Mouse (Mus musculus): ENCODE data around the gene F5. TPM values are rescaled to one million over a fixed set of nuclear protein-coding genes. Genes with fewer than 3 reads are reported as not detected.

The F5 gene
- polyA plus RNA-seq, 1 experiment from 2014 or later: 0.27 TPM

DNA sequence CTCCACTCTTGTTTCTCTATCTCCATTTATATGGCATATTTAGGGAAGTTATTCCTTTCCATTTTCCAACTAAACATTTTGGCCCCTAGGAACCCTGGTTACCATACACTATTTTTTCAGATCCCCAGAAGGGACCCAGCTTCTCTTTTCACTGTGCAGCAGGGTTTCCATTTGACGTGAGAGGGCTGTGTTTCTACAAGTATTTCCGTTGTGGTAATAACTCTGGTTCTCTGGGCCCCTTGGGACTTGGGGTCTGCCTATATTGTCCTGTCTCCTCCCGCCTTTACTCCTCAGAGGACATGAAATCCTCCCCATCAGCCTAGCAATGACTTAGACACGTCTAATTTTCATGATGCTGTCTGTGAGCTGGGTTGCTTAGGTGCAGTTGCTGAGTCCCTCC is 12.2 kb upstream of the F5 start:
- no peaks in the 10 kb centered on the region for H3K27me3 ChIP-seq (ENCODE audit: control insufficient read depth, insufficient read depth, low read length)

GRCm38 (mm10) chr1:164149083-164149482 is 2.6 kb upstream of the F5 start:
- no peaks in the 10 kb centered on the region for H3K27me3 ChIP-seq (ENCODE audit: control insufficient read depth, insufficient read depth, low read length)
- H3K4me2 ChIP-seq (replicated peaks; ENCODE audit: low read depth, low read length): no peak overlapping the region
- H3K4me3 ChIP-seq (ENCODE audit: low read length): no peak overlapping the region
- no peaks in the 10 kb centered on the region for H3K9me3 ChIP-seq (ENCODE audit: control insufficient read depth, low read length)
- ATAC-seq (ENCODE audit: low FRiP score, low TSS enrichment): no peak
- H3K4me1 ChIP-seq (ENCODE audit: control insufficient read depth, insufficient read depth, low read length): no peaks in the 10 kb centered on the region
- no peak overlapping the region for H3K9ac ChIP-seq (ENCODE audit: low read depth, low read length)
- 100% methylated on average over 7 of the region's 7 CpGs for WGBS
- no peak overlapping the region for H3K27ac ChIP-seq (ENCODE audit: low read depth, low read length)
- H3K36me3 ChIP-seq (ENCODE audit: control insufficient read depth, insufficient read depth, low read length): no peaks in the 10 kb centered on the region

More for the DNA sequence above, 12.2 kb upstream of the F5 start:
- no peak for ATAC-seq (ENCODE audit: low FRiP score, low TSS enrichment)
- no peaks in the 10 kb centered on the region for H3K9me3 ChIP-seq (ENCODE audit: control insufficient read depth, low read length)
- no peaks in the 10 kb centered on the region for H3K4me1 ChIP-seq (ENCODE audit: control insufficient read depth, insufficient read depth, low read length)
- H3K4me2 ChIP-seq (replicated peaks; ENCODE audit: low read depth, low read length): no peak overlapping the region
- no peak overlapping the region for H3K4me3 ChIP-seq (ENCODE audit: low read length)
- no peak overlapping the region for H3K9ac ChIP-seq (ENCODE audit: low read depth, low read length)
- no peak overlapping the region for H3K27ac ChIP-seq (ENCODE audit: low read depth, low read length)
- H3K36me3 ChIP-seq (ENCODE audit: control insufficient read depth, insufficient read depth, low read length): no peaks in the 10 kb centered on the region
- 62% methylated on average over 4 of the region's 4 CpGs for WGBS

DNA sequence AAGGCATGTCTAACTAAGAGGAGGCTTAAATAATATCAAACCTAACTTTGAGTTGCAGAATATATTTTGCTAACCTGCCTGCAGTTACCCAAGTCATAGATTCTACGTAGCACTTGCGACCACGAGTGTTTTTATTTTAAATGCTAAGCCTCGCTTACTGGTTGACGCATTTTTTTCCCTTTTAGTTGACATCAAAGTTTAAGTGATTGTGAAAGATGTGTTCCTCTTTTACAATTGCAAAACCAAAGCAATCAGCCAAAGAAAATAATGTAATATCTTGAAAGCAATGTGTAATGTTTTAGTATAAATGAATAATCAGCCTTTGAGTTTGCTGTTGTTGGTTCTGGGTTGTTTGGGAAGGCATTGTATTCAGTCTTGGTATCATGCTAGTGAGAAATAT is 1.2 kb downstream of the F5 start:
- no peak overlapping the region for H3K27ac ChIP-seq (ENCODE audit: low read depth, low read length)
- no peak overlapping the region for H3K4me2 ChIP-seq (replicated peaks; ENCODE audit: low read depth, low read length)
- no peak overlapping the region for H3K4me3 ChIP-seq (ENCODE audit: low read length)
- H3K4me1 ChIP-seq (ENCODE audit: control insufficient read depth, insufficient read depth, low read length): no peaks in the 10 kb centered on the region
- no peaks in the 10 kb centered on the region for H3K36me3 ChIP-seq (ENCODE audit: control insufficient read depth, insufficient read depth, low read length)
- no peaks in the 10 kb centered on the region for H3K27me3 ChIP-seq (ENCODE audit: control insufficient read depth, insufficient read depth, low read length)
- no peak for ATAC-seq (ENCODE audit: low FRiP score, low TSS enrichment)
- no peaks in the 10 kb centered on the region for H3K9me3 ChIP-seq (ENCODE audit: control insufficient read depth, low read length)
- 93% methylated on average over 5 of the region's 5 CpGs for WGBS
- H3K9ac ChIP-seq (ENCODE audit: low read depth, low read length): no peak overlapping the region

- ATAC-seq (ENCODE audit: low FRiP score, low TSS enrichment): no peak
- Histone ChIP-seq H3K4me3 (ENCODE audit: low read length) (no peak overlapping the region), H3K4me2 (replicated peaks; ENCODE audit: low read depth, low read length) (no peak overlapping the region), H3K27me3 (ENCODE audit: control insufficient read depth, insufficient read depth, low read length) (no peaks in the 10 kb centered on the region), H3K4me1 (ENCODE audit: control insufficient read depth, insufficient read depth, low read length) (no peaks in the 10 kb centered on the region), H3K36me3 (ENCODE audit: control insufficient read depth, insufficient read depth, low read length) (no peaks in the 10 kb centered on the region), H3K9ac (ENCODE audit: low read depth, low read length) (no peak overlapping the region), H3K9me3 (ENCODE audit: control insufficient read depth, low read length) (no peaks in the 10 kb centered on the region), H3K27ac (ENCODE audit: low read depth, low read length) (no peak overlapping the region)
- WGBS: 92% methylated on average over 3 of the region's 3 CpGs
Measured at GRCm38 (mm10) chr1:164154983-164155382, 3.3 kb downstream of the F5 start.

- Histone ChIP-seq H3K9me3 (ENCODE audit: control insufficient read depth, low read length) (no peaks in the 10 kb centered on the region), H3K9ac (ENCODE audit: low read depth, low read length) (no peak overlapping the region), H3K4me3 (ENCODE audit: low read length) (no peak overlapping the region), H3K27ac (ENCODE audit: low read depth, low read length) (no peak overlapping the region), H3K27me3 (ENCODE audit: control insufficient read depth, insufficient read depth, low read length) (no peaks in the 10 kb centered on the region), H3K4me2 (replicated peaks; ENCODE audit: low read depth, low read length) (no peak overlapping the region), H3K4me1 (ENCODE audit: control insufficient read depth, insufficient read depth, low read length) (no peaks in the 10 kb centered on the region), H3K36me3 (ENCODE audit: control insufficient read depth, insufficient read depth, low read length) (no peaks in the 10 kb centered on the region)
- ATAC-seq (ENCODE audit: low FRiP score, low TSS enrichment): no peak
- 54% methylated on average over 4 of the region's 4 CpGs for WGBS
Measured at GRCm38 (mm10) chr1:164158571-164158970, 6.9 kb downstream of the F5 start.

- H3K9ac ChIP-seq (ENCODE audit: low read depth, low read length): no peak overlapping the region
- 84% methylated on average over 2 of the region's 2 CpGs for WGBS
- no peaks in the 10 kb centered on the region for H3K9me3 ChIP-seq (ENCODE audit: control insufficient read depth, low read length)
- H3K4me2 ChIP-seq (replicated peaks; ENCODE audit: low read depth, low read length): no peak overlapping the region
- no peak overlapping the region for H3K27ac ChIP-seq (ENCODE audit: low read depth, low read length)
- H3K4me1 ChIP-seq (ENCODE audit: control insufficient read depth, insufficient read depth, low read length): no peaks in the 10 kb centered on the region
- H3K36me3 ChIP-seq (ENCODE audit: control insufficient read depth, insufficient read depth, low read length): no peaks in the 10 kb centered on the region
- no peaks in the 10 kb centered on the region for H3K27me3 ChIP-seq (ENCODE audit: control insufficient read depth, insufficient read depth, low read length)
- H3K4me3 ChIP-seq (ENCODE audit: low read length): no peak overlapping the region
- no peak for ATAC-seq (ENCODE audit: low FRiP score, low TSS enrichment)
Measured at GRCm38 (mm10) chr1:164159781-164160180, 8.1 kb downstream of the F5 start.

DNA sequence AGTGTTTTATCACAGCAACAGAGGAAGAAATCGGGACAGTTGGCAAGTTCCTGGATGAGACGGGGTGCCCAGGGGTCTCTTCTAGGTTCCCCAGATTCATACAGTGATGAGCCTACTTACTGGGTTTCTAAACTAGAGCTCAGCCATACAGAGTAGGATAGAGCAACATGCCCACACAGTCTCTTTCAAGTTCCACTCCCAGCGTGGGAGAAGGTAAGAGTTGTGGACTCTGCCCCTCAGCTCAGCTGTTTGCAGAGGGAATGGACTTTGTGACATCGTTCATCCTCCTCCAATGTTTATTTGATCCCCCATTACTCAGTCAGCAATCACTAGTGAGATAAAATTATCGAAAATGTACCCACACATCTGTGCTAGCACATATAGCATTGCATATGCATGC is 11.1 kb downstream of the F5 start:
- H3K4me3 ChIP-seq (ENCODE audit: low read length): no peak overlapping the region
- H3K4me1 ChIP-seq (ENCODE audit: control insufficient read depth, insufficient read depth, low read length): no peaks in the 10 kb centered on the region
- 78% methylated on average over 5 of the region's 5 CpGs for WGBS
- no peak for ATAC-seq (ENCODE audit: low FRiP score, low TSS enrichment)
- no peaks in the 10 kb centered on the region for H3K27me3 ChIP-seq (ENCODE audit: control insufficient read depth, insufficient read depth, low read length)
- H3K27ac ChIP-seq (ENCODE audit: low read depth, low read length): no peak overlapping the region
- H3K9me3 ChIP-seq (ENCODE audit: control insufficient read depth, low read length): no peaks in the 10 kb centered on the region
- no peak overlapping the region for H3K4me2 ChIP-seq (replicated peaks; ENCODE audit: low read depth, low read length)
- H3K9ac ChIP-seq (ENCODE audit: low read depth, low read length): no peak overlapping the region
- no peaks in the 10 kb centered on the region for H3K36me3 ChIP-seq (ENCODE audit: control insufficient read depth, insufficient read depth, low read length)

- no peak overlapping the region for H3K4me2 ChIP-seq (replicated peaks; ENCODE audit: low read depth, low read length)
- ATAC-seq (ENCODE audit: low FRiP score, low TSS enrichment): no peak
- 74% methylated on average over 4 of the region's 4 CpGs for WGBS
- H3K36me3 ChIP-seq (ENCODE audit: control insufficient read depth, insufficient read depth, low read length): no peaks in the 10 kb centered on the region
- no peak overlapping the region for H3K4me3 ChIP-seq (ENCODE audit: low read length)
- H3K9me3 ChIP-seq (ENCODE audit: control insufficient read depth, low read length): no peaks in the 10 kb centered on the region
- no peak overlapping the region for H3K9ac ChIP-seq (ENCODE audit: low read depth, low read length)
- no peaks in the 10 kb centered on the region for H3K4me1 ChIP-seq (ENCODE audit: control insufficient read depth, insufficient read depth, low read length)
- H3K27ac ChIP-seq (ENCODE audit: low read depth, low read length): no peak overlapping the region
- no peaks in the 10 kb centered on the region for H3K27me3 ChIP-seq (ENCODE audit: control insufficient read depth, insufficient read depth, low read length)
Measured at GRCm38 (mm10) chr1:164168818-164169217, 17.2 kb downstream of the F5 start.

DNA sequence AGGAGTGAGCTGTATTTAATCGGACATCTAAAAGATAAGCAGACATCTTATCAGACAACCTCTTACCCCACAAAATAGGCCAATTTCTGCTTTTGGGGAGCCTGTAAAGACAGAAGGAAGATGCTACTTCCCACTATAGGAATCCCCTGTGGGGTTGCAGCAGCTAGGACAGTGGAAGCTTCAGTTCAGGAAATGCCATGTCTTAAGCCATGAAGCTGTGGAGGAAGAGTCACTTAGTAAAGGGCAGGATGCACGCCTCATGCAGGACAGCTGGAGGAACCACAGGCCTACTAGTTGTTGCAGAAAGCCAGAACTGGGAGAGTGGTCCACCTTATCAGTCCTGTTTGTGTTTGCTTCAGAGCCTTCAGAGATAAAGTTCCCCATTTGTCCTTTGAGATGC is 18.8 kb downstream of the F5 start:
- Histone ChIP-seq H3K27me3 (ENCODE audit: control insufficient read depth, insufficient read depth, low read length) (no peaks in the 10 kb centered on the region), H3K27ac (ENCODE audit: low read depth, low read length) (no peak overlapping the region), H3K36me3 (ENCODE audit: control insufficient read depth, insufficient read depth, low read length) (no peaks in the 10 kb centered on the region), H3K4me2 (replicated peaks; ENCODE audit: low read depth, low read length) (no peak overlapping the region), H3K4me1 (ENCODE audit: control insufficient read depth, insufficient read depth, low read length) (no peaks in the 10 kb centered on the region), H3K9ac (ENCODE audit: low read depth, low read length) (no peak overlapping the region), H3K9me3 (ENCODE audit: control insufficient read depth, low read length) (no peaks in the 10 kb centered on the region), H3K4me3 (ENCODE audit: low read length) (no peak overlapping the region)
- ATAC-seq (ENCODE audit: low FRiP score, low TSS enrichment): no peak
- 90% methylated on average over 2 of the region's 2 CpGs for WGBS

DNA sequence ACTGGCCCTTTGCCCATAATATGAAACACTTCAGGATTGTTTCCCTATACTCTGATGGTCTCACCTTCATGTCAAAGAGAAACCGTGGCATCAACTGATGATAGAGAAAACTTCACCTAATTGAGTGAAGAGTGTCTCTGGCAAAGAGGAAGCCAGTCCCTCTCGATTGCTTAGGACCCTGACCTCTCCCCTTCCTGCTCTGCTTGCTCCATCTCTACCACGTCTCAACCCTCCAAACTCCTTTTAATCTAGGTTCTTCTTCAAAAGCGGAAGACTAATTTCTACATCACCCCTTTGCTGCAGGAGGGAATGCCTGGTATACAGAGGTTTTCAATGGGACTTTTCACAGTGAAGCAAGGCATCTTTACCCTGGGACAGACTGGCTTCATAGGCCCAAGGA is 21.5 kb downstream of the F5 start:
- Histone ChIP-seq H3K27ac (ENCODE audit: low read depth, low read length) (no peak overlapping the region), H3K4me2 (replicated peaks; ENCODE audit: low read depth, low read length) (no peak overlapping the region), H3K36me3 (ENCODE audit: control insufficient read depth, insufficient read depth, low read length) (no peaks in the 10 kb centered on the region), H3K27me3 (ENCODE audit: control insufficient read depth, insufficient read depth, low read length) (no peaks in the 10 kb centered on the region), H3K9ac (ENCODE audit: low read depth, low read length) (no peak overlapping the region), H3K4me1 (ENCODE audit: control insufficient read depth, insufficient read depth, low read length) (no peaks in the 10 kb centered on the region), H3K4me3 (ENCODE audit: low read length) (no peak overlapping the region), H3K9me3 (ENCODE audit: control insufficient read depth, low read length) (no peaks in the 10 kb centered on the region)
- no peak for ATAC-seq (ENCODE audit: low FRiP score, low TSS enrichment)
- WGBS: 83% methylated on average over 4 of the region's 4 CpGs
